Mouse (Mus musculus) lung, adult 2 months (tissue): Measurements from ENCODE around the gene Irak2.

Experiments
- CTCF ChIP-seq: fragments of 200-500 bp; IDR thresholded peaks from 2 replicates; pipeline ENCODE4 v1.5.1; 2011; ENCODE audit warnings: mild to moderate bottlenecking, low read length, control low read depth; ENCODE audit not compliant: insufficient read depth
- POLR2A ChIP-seq: fragments of 200-500 bp; IDR thresholded peaks from 2 replicates; pipeline ENCODE4 v1.6.1; 2011; ENCODE audit warnings: low read depth, mild to moderate bottlenecking, control low read depth, low read length, borderline replicate concordance; ENCODE audit errors: extremely low read depth

DNA sequence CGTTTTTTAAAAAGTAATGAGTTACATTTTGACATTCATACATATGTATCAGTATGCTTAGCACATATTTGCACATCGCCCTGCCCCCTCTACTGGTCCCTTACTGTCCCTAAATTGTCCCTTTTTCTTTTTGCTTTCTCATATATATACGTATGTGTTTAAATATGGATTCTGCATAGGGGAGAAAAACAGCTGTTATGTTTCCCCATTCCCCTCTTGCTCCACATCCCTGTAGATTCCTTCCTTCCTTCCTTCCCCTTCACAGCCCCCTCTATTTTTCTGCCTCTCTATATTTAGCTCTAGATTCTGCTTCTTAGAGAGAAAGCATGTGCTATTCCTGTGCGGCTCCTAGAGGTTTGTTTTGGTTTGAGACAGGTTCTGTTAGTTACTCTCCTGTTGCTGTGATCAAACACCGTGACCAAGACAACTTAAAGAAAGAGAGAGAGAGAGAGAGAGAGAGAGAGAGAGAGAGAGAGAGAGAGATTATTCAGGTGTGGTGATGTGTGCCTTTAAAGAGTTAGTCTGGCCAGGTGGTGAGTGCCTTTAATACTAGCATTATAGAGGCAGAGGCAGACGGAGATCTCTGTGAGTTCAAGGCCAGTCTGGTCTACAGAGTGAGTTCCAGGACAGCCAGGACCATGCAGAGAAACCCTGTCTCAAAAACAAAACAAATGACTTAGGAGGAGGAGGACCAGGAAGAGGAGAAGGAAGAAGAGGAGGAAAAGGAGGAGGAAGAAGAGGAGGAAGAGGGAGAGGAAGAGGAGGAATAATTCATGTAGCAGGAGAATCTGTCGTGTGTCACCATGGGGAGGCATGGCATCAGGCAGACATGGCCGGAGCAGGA is 21.6 kb downstream of the Irak2 start:
- TF ChIP-seq CTCF (no peak), POLR2A (no peak)
